Mouse (Mus musculus): ENCODE measurements around the gene Zfp553. TPM values are rescaled to one million over a fixed set of nuclear protein-coding genes. Genes with fewer than 3 reads are reported as not detected.

The Zfp553 gene
- polyA plus RNA-seq, 1 experiment from 2014 or later: 52.1 TPM

GRCm38 (mm10) chr7:127224616-127225015 lies 8.2 kb upstream of the Zfp553 start:
- Histone ChIP-seq H3K36me3 (peaks cover 13% of the 10 kb centered on the region), H3K9me3 (no peaks in the 10 kb centered on the region), H3K4me2 (replicated peaks) (no peak overlapping the region), H3K27ac (no peak overlapping the region), H3K4me3 (no peak overlapping the region), H3K27me3 (no peaks in the 10 kb centered on the region), H3K4me1 (no peaks in the 10 kb centered on the region), H3K9ac (no peak overlapping the region)
- ATAC-seq (ENCODE audit: low FRiP score, low read depth): no peak
- WGBS: 90% methylated on average over 6 of the region's 6 CpGs

- Histone ChIP-seq H3K9me3 (no peaks in the 10 kb centered on the region), H3K27ac (no peak overlapping the region), H3K4me3 (no peak overlapping the region), H3K9ac (no peak overlapping the region), H3K36me3 (peaks cover 21% of the 10 kb centered on the region), H3K4me1 (peaks cover 7% of the 10 kb centered on the region), H3K4me2 (replicated peaks) (no peak overlapping the region), H3K27me3 (no peaks in the 10 kb centered on the region)
- ATAC-seq (ENCODE audit: low FRiP score, low read depth): no peak
- 86% methylated on average over 11 of the region's 11 CpGs for WGBS
Measured at GRCm38 (mm10) chr7:127225147-127225995, 7.5 kb upstream of the Zfp553 start.

GRCm38 (mm10) chr7:127228615-127229303 lies 4.1 kb upstream of the Zfp553 start:
- no peaks in the 10 kb centered on the region for H3K27me3 ChIP-seq
- no peaks in the 10 kb centered on the region for H3K9me3 ChIP-seq
- H3K4me1 ChIP-seq: peaks cover 23% of the 10 kb centered on the region
- no peak overlapping the region for H3K9ac ChIP-seq
- peaks cover 30% of the 10 kb centered on the region for H3K36me3 ChIP-seq
- H3K27ac ChIP-seq: no peak overlapping the region
- no peak for ATAC-seq (ENCODE audit: low FRiP score, low read depth)
- WGBS: 69% methylated on average over 4 of the region's 4 CpGs
- H3K4me3 ChIP-seq: no peak overlapping the region
- H3K4me2 ChIP-seq (replicated peaks): no peak overlapping the region

- peak overlapping the region; percentile 79 for H3K4me2 ChIP-seq (replicated peaks)
- ATAC-seq (ENCODE audit: low FRiP score, low read depth): no peak
- peak overlapping the region; percentile 92 for H3K4me3 ChIP-seq
- H3K9ac ChIP-seq: peak overlapping the region; percentile 97
- 69% methylated on average over 3 of the region's 3 CpGs for WGBS
- H3K4me1 ChIP-seq: peaks cover 36% of the 10 kb centered on the region
- no peaks in the 10 kb centered on the region for H3K27me3 ChIP-seq
- peaks cover 44% of the 10 kb centered on the region for H3K36me3 ChIP-seq
- H3K9me3 ChIP-seq: no peaks in the 10 kb centered on the region
- no peak overlapping the region for H3K27ac ChIP-seq
Measured at GRCm38 (mm10) chr7:127231376-127231775, 1.5 kb upstream of the Zfp553 start.

- Histone ChIP-seq H3K27ac (peak overlapping the region; percentile 97), H3K4me1 (peaks cover 36% of the 10 kb centered on the region), H3K4me2 (replicated peaks) (peak overlapping the region; percentile 79), H3K9me3 (no peaks in the 10 kb centered on the region), H3K36me3 (peaks cover 51% of the 10 kb centered on the region), H3K27me3 (no peaks in the 10 kb centered on the region), H3K9ac (peak overlapping the region; percentile 97), H3K4me3 (peak overlapping the region; percentile 92)
- 9% methylated on average over 20 of the region's 20 CpGs for WGBS
- ATAC-seq (ENCODE audit: low FRiP score, low read depth): no peak
Measured at GRCm38 (mm10) chr7:127231826-127232621, 837 bp upstream of the Zfp553 start.

GRCm38 (mm10) chr7:127233368-127233749 lies 498 bp downstream of the Zfp553 start:
- peak overlapping the region; percentile 97 for H3K27ac ChIP-seq
- H3K4me2 ChIP-seq (replicated peaks): peak overlapping the region; percentile 79
- H3K4me1 ChIP-seq: peaks cover 36% of the 10 kb centered on the region
- no peaks in the 10 kb centered on the region for H3K9me3 ChIP-seq
- peaks cover 64% of the 10 kb centered on the region for H3K36me3 ChIP-seq
- peak; percentile 17; the same call in 1 of the 2 replicates for ATAC-seq (ENCODE audit: low FRiP score, low read depth)
- H3K4me3 ChIP-seq: peak overlapping the region; percentile 92
- H3K9ac ChIP-seq: peak overlapping the region; percentile 97
- no peaks in the 10 kb centered on the region for H3K27me3 ChIP-seq
- WGBS: under 1% methylated on average over 27 of the region's 27 CpGs

- H3K4me2 ChIP-seq (replicated peaks): peak overlapping the region; percentile 79
- H3K4me1 ChIP-seq: peaks cover 36% of the 10 kb centered on the region
- H3K4me3 ChIP-seq: peak overlapping the region; percentile 92
- no peak for ATAC-seq (ENCODE audit: low FRiP score, low read depth)
- peak overlapping the region; percentile 97 for H3K27ac ChIP-seq
- no peaks in the 10 kb centered on the region for H3K9me3 ChIP-seq
- no peaks in the 10 kb centered on the region for H3K27me3 ChIP-seq
- H3K9ac ChIP-seq: peak overlapping the region; percentile 97
- WGBS: 8% methylated on average over 9 of the region's 9 CpGs
- H3K36me3 ChIP-seq: peaks cover 67% of the 10 kb centered on the region
Measured at GRCm38 (mm10) chr7:127233765-127234164, 904 bp downstream of the Zfp553 start.

GRCm38 (mm10) chr7:127234777-127235176 lies 1.9 kb downstream of the Zfp553 start:
- 73% methylated on average over 2 of the region's 2 CpGs for WGBS
- Histone ChIP-seq H3K4me3 (peak overlapping the region; percentile 92), H3K27me3 (no peaks in the 10 kb centered on the region), H3K27ac (no peak overlapping the region), H3K9ac (0 out of 2 replicates have a peak overlapping the region, but pooled peaks have one; percentile 35), H3K36me3 (peaks cover 67% of the 10 kb centered on the region), H3K4me2 (replicated peaks) (peak overlapping the region; percentile 79), H3K9me3 (no peaks in the 10 kb centered on the region), H3K4me1 (peaks cover 34% of the 10 kb centered on the region)
- ATAC-seq (ENCODE audit: low FRiP score, low read depth): no peak

GRCm38 (mm10) chr7:127243361-127243867 lies 10.6 kb downstream of the Zfp553 start:
- Histone ChIP-seq H3K4me1 (peaks cover 27% of the 10 kb centered on the region), H3K4me2 (replicated peaks) (peak overlapping the region; percentile 79), H3K4me3 (peak overlapping the region; percentile 92), H3K27me3 (no peaks in the 10 kb centered on the region), H3K27ac (peak overlapping the region; percentile 93), H3K9me3 (peaks cover 2% of the 10 kb centered on the region; the same call in 1 of the 2 replicates), H3K36me3 (peaks cover 44% of the 10 kb centered on the region), H3K9ac (peak overlapping the region; percentile 97)
- no peak for ATAC-seq (ENCODE audit: low FRiP score, low read depth)
- WGBS: 30% methylated on average over 2 of the region's 2 CpGs

- peak within 1 kb of the TSS; percentile 97 for H3K9ac ChIP-seq
- H3K27ac ChIP-seq: peak within 1 kb of the TSS; percentile 93
- H3K4me3 ChIP-seq: peak within 1 kb of the TSS; percentile 92
- H3K36me3 ChIP-seq: peaks cover 38% of the 10 kb centered on the region
- H3K9me3 ChIP-seq: peaks cover 2% of the 10 kb centered on the region; the same call in 1 of the 2 replicates
- peak within 1 kb of the TSS; percentile 79 for H3K4me2 ChIP-seq (replicated peaks)
- peak; percentile 97 for ATAC-seq (ENCODE audit: low FRiP score, low read depth)
- under 1% methylated on average over 54 of the region's 56 CpGs for WGBS
- H3K27me3 ChIP-seq: no peaks in the 10 kb centered on the region
- H3K4me1 ChIP-seq: peaks cover 27% of the 10 kb centered on the region
Measured at GRCm38 (mm10) chr7:127243870-127244657, 11.2 kb downstream of the Zfp553 start, which contains the start of gene Zfp771. Zfp771 (plus strand) TSS chr7:127244274.
